Mouse (Mus musculus) ES-E14 (cell line): ENCODE measurements around the gene Dennd4c. TPM values are rescaled to one million over a fixed set of nuclear protein-coding genes. Genes with fewer than 3 reads are reported as not detected.

ENCODE experiments used
- DNase-seq: peaks from one replicate; pipeline ENCODE4 v3.0.0-alpha.2; 2013; ENCODE audit warnings: low read depth, low spot score
- H3K27ac ChIP-seq: 2 replicates; pipeline ENCODE4 v1.5.1; 2012; ENCODE audit warnings: low read depth, mild to moderate bottlenecking, low read length, moderate library complexity, mixed read lengths; ENCODE audit not compliant: poor library complexity, insufficient read depth, severe bottlenecking
- H3K36me3 ChIP-seq: 2 replicates; pipeline ENCODE4 v1.6.1; 2012; ENCODE audit warnings: mild to moderate bottlenecking, low read length, moderate library complexity, mixed read lengths; ENCODE audit not compliant: control insufficient read depth, poor library complexity, insufficient read depth, severe bottlenecking
- H3K4me1 ChIP-seq, 2 experiments: fragments of 150-350 bp in 1 of 2; sonication (generic) in 1 of 2; 2 replicates each; pipeline ENCODE4 v1.6.1; 2012; ENCODE audit warnings: low read length in 2 of 2, mild to moderate bottlenecking in 1 of 2, mixed read lengths in 1 of 2; ENCODE audit not compliant: control insufficient read depth in 2 of 2, insufficient read depth in 2 of 2, poor library complexity in 1 of 2
- H3K4me3 ChIP-seq, 2 experiments: fragments of 150-350 bp in 1 of 2; sonication (generic) in 1 of 2; 2 replicates each; pipeline ENCODE4 v1.5.1; 2012; ENCODE audit warnings: low read length in 2 of 2, low read depth in 1 of 2, mild to moderate bottlenecking in 1 of 2, mixed read lengths in 1 of 2; ENCODE audit not compliant: insufficient read depth in 1 of 2, poor library complexity in 1 of 2, severe bottlenecking in 1 of 2
- H3K9ac ChIP-seq: 2 replicates; pipeline ENCODE4 v1.6.1; 2012; ENCODE audit warnings: low read depth, mild to moderate bottlenecking, low read length, mixed read lengths; ENCODE audit not compliant: poor library complexity, insufficient read depth, severe bottlenecking
- H3K9me3 ChIP-seq: fragments of 150-350 bp; sonication (generic); 2 replicates; pipeline ENCODE4 v1.6.1; 2012; ENCODE audit warnings: low read depth, mild to moderate bottlenecking, low read length; ENCODE audit not compliant: control insufficient read depth, insufficient read depth
- CHD2 ChIP-seq: IDR thresholded peaks from 2 replicates; pipeline ENCODE4 v1.6.1; 2014; ENCODE audit warnings: mild to moderate bottlenecking, low read depth, low read length, inconsistent platforms
- HCFC1 ChIP-seq: IDR thresholded peaks from 2 replicates; pipeline ENCODE4 v1.6.1; 2012; ENCODE audit warnings: low read length, inconsistent platforms, borderline replicate concordance; ENCODE audit not compliant: insufficient read depth
- MAFK ChIP-seq: IDR thresholded peaks from 2 replicates; pipeline ENCODE4 v1.6.1; 2014; ENCODE audit warnings: mild to moderate bottlenecking, low read depth, low read length, inconsistent platforms; ENCODE audit not compliant: insufficient read depth
- ZC3H11A ChIP-seq: IDR thresholded peaks from 2 replicates; pipeline ENCODE4 v1.6.1; 2012; ENCODE audit warnings: low read depth, mild to moderate bottlenecking, inconsistent platforms, low read length, borderline replicate concordance
- ZNF384 ChIP-seq: IDR thresholded peaks from 2 replicates; pipeline ENCODE4 v1.6.1; 2012; ENCODE audit warnings: low read depth, low read length, inconsistent platforms
- in situ Hi-C, 2 experiments: fragments of 600-800 bp; cut with MboI; formaldehyde crosslinking; loops; one replicate each; pipeline ENCODE4 v1.15.1; 2025; ENCODE audit warnings: low sequenced_read_pairs in 2 of 2, inconsistent platforms in 1 of 2; ENCODE audit not compliant: unreplicated experiment in 2 of 2
- total RNA-seq: library from RNA; depleted of rRNA; stranded (reverse); fragments of 300-350 nt; gene quantifications from 2 replicates; pipeline ENCODE4 v1.2.3, GENCODE M21; 2012

Dennd4c gene
- total RNA-seq, 1 experiment, result 13.0 TPM

- Histone ChIP-seq H3K9me3 (no peaks in the 10 kb centered on the region), H3K4me3 (peak within 1 kb of the TSS; percentile 84 to 94), H3K9ac (peak within 1 kb of the TSS; percentile 97), H3K4me1 (0 out of 4 replicates have a peak, but pooled peaks cover 0 to 3% of the 10 kb centered on the region in 2 experiments), H3K36me3 (peaks cover 27% of the 10 kb centered on the region), H3K27ac (peak within 1 kb of the TSS; percentile 92)
- in situ Hi-C loops, result no loop called here
- no peak for TF ChIP-seq MAFK
- TF ChIP-seq CHD2, result peak; percentile 96
- peak; percentile 58; the same call in 1 of the 2 replicates for TF ChIP-seq HCFC1
- DNase-seq, result peak; percentile 91
Observed at GRCm38 (mm10) chr4:86857113-86858069, 109.0 kb downstream of the Dennd4c start, which contains the start of gene Rps6. Gene Rps6, minus strand, starts transcription at chr4:86857412.

DNA sequence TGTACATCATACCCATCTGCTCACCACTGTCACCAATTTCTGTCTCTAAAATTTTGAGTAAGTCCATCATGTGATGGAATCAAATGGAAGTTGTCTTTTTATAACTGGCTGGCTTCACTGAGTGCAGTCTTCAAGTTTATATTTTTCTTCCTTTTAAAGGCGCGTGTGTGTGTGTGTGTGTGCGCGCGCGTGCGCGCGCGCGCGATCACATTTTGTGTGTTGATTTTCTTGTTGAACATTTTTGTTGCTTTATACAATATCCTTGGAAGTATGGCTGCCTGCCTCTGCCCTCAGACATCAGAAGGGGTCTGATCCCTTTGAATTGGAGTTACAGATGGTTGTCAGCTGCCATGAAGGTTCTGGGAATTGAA, 109.7 kb downstream of the Dennd4c start:
- Histone ChIP-seq H3K36me3 (peaks cover 27% of the 10 kb centered on the region), H3K9ac (peak overlapping the region; percentile 84; the same call in 1 of the 2 replicates), H3K4me3 (peak overlapping the region; percentile 68 to 94), H3K4me1 (peaks cover 2 to 4% of the 10 kb centered on the region in 2 experiments; a peak in 1 of 4 replicates), H3K27ac (no peak overlapping the region), H3K9me3 (no peaks in the 10 kb centered on the region)
- in situ Hi-C loops, result no loop called here
- no peak for DNase-seq
- no peak for TF ChIP-seq ZNF384
- TF ChIP-seq CHD2, result no peak
- TF ChIP-seq HCFC1, result no peak
- TF ChIP-seq MAFK, result no peak
- no peak for TF ChIP-seq ZC3H11A

GRCm38 (mm10) chr4:86864087-86864486, 115.7 kb downstream of the Dennd4c start:
- H3K9me3 ChIP-seq, result no peaks in the 10 kb centered on the region
- DNase-seq, result no peak
- in situ Hi-C loops, result no loop called here
- H3K27ac ChIP-seq, result no peak overlapping the region
- no peak overlapping the region for H3K4me3 ChIP-seq
- H3K4me1 ChIP-seq, result peaks cover 2 to 3% of the 10 kb centered on the region in 2 experiments; a peak in 1 of 4 replicates
- H3K9ac ChIP-seq, result no peak overlapping the region
- no peaks in the 10 kb centered on the region for H3K36me3 ChIP-seq
- peak; percentile 69 for TF ChIP-seq ZNF384
- no peak for TF ChIP-seq HCFC1
- no peak for TF ChIP-seq MAFK
- TF ChIP-seq CHD2, result no peak
- no peak for TF ChIP-seq ZC3H11A

GRCm38 (mm10) chr4:86871988-86872387, 123.6 kb downstream of the Dennd4c start:
- TF ChIP-seq HCFC1, result no peak
- no peak for TF ChIP-seq ZC3H11A
- TF ChIP-seq ZNF384, result no peak
- TF ChIP-seq MAFK, result no peak
- no peak for TF ChIP-seq CHD2
- Histone ChIP-seq H3K36me3 (no peaks in the 10 kb centered on the region), H3K9ac (no peak overlapping the region), H3K4me1 (no peaks in the 10 kb centered on the region), H3K27ac (no peak overlapping the region), H3K4me3 (no peak overlapping the region), H3K9me3 (no peaks in the 10 kb centered on the region)
- in situ Hi-C loops, result no loop called here
- no peak for DNase-seq
